In genomic region chr9:87844453-87844852, GRCm38 (mm10) we compare ENCODE assay signal across 8 mouse cellular contexts.
"Had no signal": no experiment of that assay in that cellular context is flagged by ENCODE, and none has a peak within 500 bp of the region (broad histone marks: within the 10 kb centered on the region; RNA-seq: fewer than 3 reads in every experiment).

No protein-coding gene starts in this region.

- H3K27me3 ChIP-seq: midbrain, embryonic 12.5 days; neural tube, embryonic 13.5 days had no signal

- H3K9ac ChIP-seq: midbrain, embryonic 12.5 days; neural tube, embryonic 13.5 days had no signal

- ATAC-seq: midbrain, embryonic 16.5 days had no signal

- DNase-seq: right cerebral cortex, postnatal 14 days; thymus, postnatal 4 days had no signal

- H3K9me3 ChIP-seq: midbrain, embryonic 12.5 days; neural tube, embryonic 13.5 days had no signal

- H3K4me3 ChIP-seq: layer of hippocampus, adult 2 months; midbrain, embryonic 12.5 days; neural tube, embryonic 13.5 days had no signal

- H3K36me3 ChIP-seq: midbrain, embryonic 12.5 days; neural tube, embryonic 13.5 days had no signal

- H3K4me1 ChIP-seq: midbrain, embryonic 12.5 days; neural tube, embryonic 13.5 days had no signal

- H3K27ac ChIP-seq: layer of hippocampus, adult 2 months; midbrain, embryonic 12.5 days; neural tube, embryonic 13.5 days; stomach, postnatal 0 days had no signal

- H3K4me2 ChIP-seq: liver, embryonic 11.5 days; midbrain, embryonic 12.5 days; neural tube, embryonic 13.5 days had no signal
